Mouse (Mus musculus) hindbrain, embryonic 13.5 days (tissue): ENCODE results near the gene Ccdc30. TPM values are rescaled to one million over a fixed set of nuclear protein-coding genes. Genes with fewer than 3 reads are reported as not detected.

Experiments
- ATAC-seq: fragments of 200-750 bp; cut with Nextera tagmentation; 2 replicates; pipeline ENCODE4 v1.8.0; 2017; ENCODE audit warnings: moderate TSS enrichment; ENCODE audit not compliant: low FRiP score
- H3K27ac ChIP-seq: fragments of 300-500 bp; sonication (generic); 2 replicates; pipeline ENCODE4 v1.5.1; 2015; ENCODE audit warnings: inconsistent platforms, mild to moderate bottlenecking, moderate library complexity
- H3K27me3 ChIP-seq: fragments of 300-500 bp; sonication (generic); 2 replicates; pipeline ENCODE4 v1.6.1; 2015; ENCODE audit warnings: mild to moderate bottlenecking, inconsistent platforms
- H3K36me3 ChIP-seq: fragments of 300-500 bp; sonication (generic); 2 replicates; pipeline ENCODE4 v1.6.1; 2015; ENCODE audit warnings: mild to moderate bottlenecking, inconsistent platforms
- H3K4me1 ChIP-seq: fragments of 300-500 bp; sonication (generic); replicated peaks from 2 replicates; pipeline ENCODE4 v1.6.1; 2015; ENCODE audit warnings: inconsistent platforms
- H3K4me2 ChIP-seq: fragments of 300-500 bp; sonication (generic); 2 replicates; pipeline ENCODE4 v1.6.1; 2015; ENCODE audit warnings: inconsistent platforms, mild to moderate bottlenecking, moderate library complexity
- H3K4me3 ChIP-seq: fragments of 300-500 bp; sonication (generic); 2 replicates; pipeline ENCODE4 v1.5.1; 2015; ENCODE audit warnings: mild to moderate bottlenecking, inconsistent platforms
- H3K9ac ChIP-seq: fragments of 300-500 bp; sonication (generic); 2 replicates; pipeline ENCODE4 v1.6.1; 2015; ENCODE audit warnings: mild to moderate bottlenecking, inconsistent platforms
- H3K9me3 ChIP-seq: fragments of 300-500 bp; sonication (generic); 2 replicates; pipeline ENCODE4 v1.6.1; 2016; ENCODE audit warnings: inconsistent platforms
- WGBS: fragments of 180-500 bp; shearing (Covaris S2); methylation state at CpG from one replicate; pipeline ENCODE4 v1.1.7; 2015; 5-methylcytosine and 5-hydroxymethylcytosine counted together
- polyA plus RNA-seq: library from polyadenylated mRNA; unstranded; fragments of >200 nt; fragmentation: Nextera tagmentation; extraction: Ambion mirVana; gene quantifications from 2 replicates; pipeline ENCODE4 v1.2.1, GENCODE M21; 2015

The Ccdc30 gene
- polyA plus RNA-seq, 1 experiment from 2014 or later, result 18.4 TPM

GRCm38 (mm10) chr4:119359196-119359971, 55.9 kb downstream of the Ccdc30 start:
- peak; percentile 82 for ATAC-seq
- Histone ChIP-seq H3K36me3 (0 out of 2 replicates have a peak, but pooled peaks cover 4% of the 10 kb centered on the region), H3K27ac (peak overlapping the region; percentile 83), H3K4me1 (peaks cover 12% of the 10 kb centered on the region), H3K9ac (peak overlapping the region; percentile 71), H3K27me3 (no peaks in the 10 kb centered on the region), H3K9me3 (no peaks in the 10 kb centered on the region), H3K4me2 (peak overlapping the region; percentile 60), H3K4me3 (peak overlapping the region; percentile 43)
- WGBS, result 11% methylated on average over 30 of the region's 30 CpGs

- Histone ChIP-seq H3K9me3 (no peaks in the 10 kb centered on the region), H3K9ac (no peak overlapping the region), H3K27ac (no peak overlapping the region), H3K27me3 (no peaks in the 10 kb centered on the region), H3K36me3 (peaks cover 24% of the 10 kb centered on the region), H3K4me1 (no peaks in the 10 kb centered on the region), H3K4me2 (no peak overlapping the region), H3K4me3 (no peak overlapping the region)
- ATAC-seq, result no peak
- 94% methylated on average over 6 of the region's 6 CpGs for WGBS
Observed at GRCm38 (mm10) chr4:119345508-119345907, 69.8 kb downstream of the Ccdc30 start.

GRCm38 (mm10) chr4:119338861-119339361, 76.4 kb downstream of the Ccdc30 start:
- Histone ChIP-seq H3K9ac (peak overlapping the region; percentile 31), H3K9me3 (no peaks in the 10 kb centered on the region), H3K4me1 (peaks cover 18% of the 10 kb centered on the region), H3K36me3 (peaks cover 7% of the 10 kb centered on the region), H3K4me2 (peak overlapping the region; percentile 30), H3K27ac (peak overlapping the region; percentile 80), H3K4me3 (peak overlapping the region; percentile 15; the same call in 1 of the 2 replicates), H3K27me3 (no peaks in the 10 kb centered on the region)
- ATAC-seq, result peak; percentile 95
- 3% methylated on average over 10 of the region's 10 CpGs for WGBS

GRCm38 (mm10) chr4:119338422-119338821, 76.9 kb downstream of the Ccdc30 start:
- Histone ChIP-seq H3K9ac (peak overlapping the region; percentile 31), H3K4me2 (peak overlapping the region; percentile 30), H3K4me1 (peaks cover 18% of the 10 kb centered on the region), H3K27ac (peak overlapping the region; percentile 80), H3K4me3 (peak overlapping the region; percentile 15), H3K27me3 (no peaks in the 10 kb centered on the region), H3K9me3 (no peaks in the 10 kb centered on the region), H3K36me3 (peaks cover 5% of the 10 kb centered on the region; the same call in 1 of the 2 replicates)
- ATAC-seq, result peak; percentile 92
- WGBS, result 27% methylated on average over 4 of the region's 4 CpGs

GRCm38 (mm10) chr4:119333487-119333886, 81.8 kb downstream of the Ccdc30 start:
- no peak overlapping the region for H3K27ac ChIP-seq
- ATAC-seq, result no peak
- H3K4me3 ChIP-seq, result no peak overlapping the region
- no peaks in the 10 kb centered on the region for H3K9me3 ChIP-seq
- H3K9ac ChIP-seq, result no peak overlapping the region
- H3K36me3 ChIP-seq, result peaks cover 5% of the 10 kb centered on the region
- H3K27me3 ChIP-seq, result no peaks in the 10 kb centered on the region
- H3K4me2 ChIP-seq, result no peak overlapping the region
- WGBS, result 91% methylated on average over 6 of the region's 6 CpGs
- peaks cover 11% of the 10 kb centered on the region for H3K4me1 ChIP-seq

- Histone ChIP-seq H3K36me3 (peaks cover 30% of the 10 kb centered on the region), H3K27ac (peak overlapping the region; percentile 89), H3K4me2 (peak overlapping the region; percentile 89), H3K4me1 (peaks cover 18% of the 10 kb centered on the region), H3K9me3 (no peaks in the 10 kb centered on the region), H3K4me3 (peak overlapping the region; percentile 78), H3K9ac (peak overlapping the region; percentile 76), H3K27me3 (peaks cover 20% of the 10 kb centered on the region)
- 29% methylated on average over 10 of the region's 10 CpGs for WGBS
- peak; percentile 78 for ATAC-seq
Observed at GRCm38 (mm10) chr4:119320896-119321550, 94.3 kb downstream of the Ccdc30 start.

- Histone ChIP-seq H3K4me1 (peaks cover 18% of the 10 kb centered on the region), H3K27ac (peak within 1 kb of the TSS; percentile 89), H3K27me3 (peaks cover 20% of the 10 kb centered on the region), H3K36me3 (peaks cover 38% of the 10 kb centered on the region), H3K9me3 (no peaks in the 10 kb centered on the region), H3K4me3 (peak within 1 kb of the TSS; percentile 78), H3K9ac (peak within 1 kb of the TSS; percentile 77), H3K4me2 (peak within 1 kb of the TSS; percentile 89)
- under 1% methylated on average over 44 of the region's 44 CpGs for WGBS
- peak; percentile 98 for ATAC-seq
Observed at GRCm38 (mm10) chr4:119320131-119320830, 95.0 kb downstream of the Ccdc30 start, which contains the start of gene Ppih. TSS of gene Ppih (minus strand) at chr4:119320546.

- Histone ChIP-seq H3K9ac (no peak overlapping the region), H3K4me2 (no peak overlapping the region), H3K4me3 (no peak overlapping the region), H3K27ac (no peak overlapping the region), H3K27me3 (no peaks in the 10 kb centered on the region), H3K36me3 (peaks cover 85% of the 10 kb centered on the region), H3K9me3 (no peaks in the 10 kb centered on the region), H3K4me1 (no peaks in the 10 kb centered on the region)
- no peak for ATAC-seq
- WGBS, result 86% methylated on average over 1 of the region's 1 CpGs
Observed at GRCm38 (mm10) chr4:119313756-119314155, 101.6 kb downstream of the Ccdc30 start.

GRCm38 (mm10) chr4:119305418-119305817, 109.9 kb downstream of the Ccdc30 start:
- Histone ChIP-seq H3K4me3 (no peak overlapping the region), H3K9ac (no peak overlapping the region), H3K27ac (no peak overlapping the region), H3K9me3 (no peaks in the 10 kb centered on the region), H3K36me3 (peaks cover 31% of the 10 kb centered on the region), H3K4me2 (no peak overlapping the region), H3K27me3 (no peaks in the 10 kb centered on the region), H3K4me1 (no peaks in the 10 kb centered on the region)
- no peak for ATAC-seq
- 73% methylated on average over 5 of the region's 5 CpGs for WGBS

- Histone ChIP-seq H3K4me1 (no peaks in the 10 kb centered on the region), H3K27me3 (no peaks in the 10 kb centered on the region)
- WGBS, result 95% methylated on average over 8 of the region's 8 CpGs
Observed at GRCm38 (mm10) chr4:119303291-119303690, 112.0 kb downstream of the Ccdc30 start.

GRCm38 (mm10) chr4:119301777-119302176, 113.5 kb downstream of the Ccdc30 start:
- no peaks in the 10 kb centered on the region for H3K27me3 ChIP-seq
- 91% methylated on average over 3 of the region's 3 CpGs for WGBS
- no peaks in the 10 kb centered on the region for H3K9me3 ChIP-seq
- no peak overlapping the region for H3K9ac ChIP-seq
- H3K27ac ChIP-seq, result no peak overlapping the region
- peaks cover 3% of the 10 kb centered on the region for H3K36me3 ChIP-seq
- no peak overlapping the region for H3K4me2 ChIP-seq
- H3K4me3 ChIP-seq, result no peak overlapping the region
- no peaks in the 10 kb centered on the region for H3K4me1 ChIP-seq
- ATAC-seq, result no peak

More at GRCm38 (mm10) chr4:119303291-119303690, 112.0 kb downstream of the Ccdc30 start:
- no peaks in the 10 kb centered on the region for H3K9me3 ChIP-seq
- ATAC-seq, result no peak
- no peak overlapping the region for H3K4me2 ChIP-seq
- H3K4me3 ChIP-seq, result no peak overlapping the region
- H3K27ac ChIP-seq, result no peak overlapping the region
- no peak overlapping the region for H3K9ac ChIP-seq
- peaks cover 17% of the 10 kb centered on the region for H3K36me3 ChIP-seq

- Histone ChIP-seq H3K9me3 (no peaks in the 10 kb centered on the region), H3K9ac (no peak overlapping the region), H3K27ac (no peak overlapping the region), H3K4me1 (peaks cover 2% of the 10 kb centered on the region), H3K4me3 (no peak overlapping the region), H3K4me2 (no peak overlapping the region), H3K36me3 (no peaks in the 10 kb centered on the region), H3K27me3 (no peaks in the 10 kb centered on the region)
- ATAC-seq, result no peak
- WGBS, result 94% methylated on average over 3 of the region's 3 CpGs
Observed at GRCm38 (mm10) chr4:119300761-119301160, 114.6 kb downstream of the Ccdc30 start.
